Mouse (Mus musculus): ENCODE measurements around the gene Zcchc9.
"Not testable (repeated sequence)": the region's sequence is repeated elsewhere in the genome, so short reads cannot be mapped to it uniquely, and the experiment has no call there.

Zcchc9 gene

GRCm38 (mm10) chr13:91807155-91807839 lies at the start of gene Zcchc9:
Gene Zcchc9, minus strand, starts transcription at chr13:91807705.
- DNase-seq (ENCODE audit: low read depth, low spot score) = peak; percentile 88

- no peak for DNase-seq (ENCODE audit: low read depth, low spot score)
Observed at GRCm38 (mm10) chr13:91854412-91854811, 46.9 kb upstream of the Zcchc9 start.

GRCm38 (mm10) chr13:91827876-91828275 lies 20.4 kb upstream of the Zcchc9 start:
- DNase-seq (ENCODE audit: low read depth, low spot score) = no peak

GRCm38 (mm10) chr13:91826066-91826465 lies 18.6 kb upstream of the Zcchc9 start:
- no peak for DNase-seq (ENCODE audit: low read depth, low spot score)

- DNase-seq (ENCODE audit: low read depth, low spot score) = peak; percentile 54
Observed at GRCm38 (mm10) chr13:91824845-91825550, 17.5 kb upstream of the Zcchc9 start.

GRCm38 (mm10) chr13:91823735-91824134 lies 16.2 kb upstream of the Zcchc9 start:
- DNase-seq (ENCODE audit: low read depth, low spot score) = no peak

- DNase-seq (ENCODE audit: low read depth, low spot score) = no peak
Observed at GRCm38 (mm10) chr13:91814670-91815069, 7.2 kb upstream of the Zcchc9 start.

GRCm38 (mm10) chr13:91809476-91809875 lies 2.0 kb upstream of the Zcchc9 start:
- DNase-seq (ENCODE audit: low read depth, low spot score) = peak; percentile 64

GRCm38 (mm10) chr13:91807874-91808575 lies 520 bp upstream of the Zcchc9 start:
- peak; percentile 45 for DNase-seq (ENCODE audit: low read depth, low spot score)

GRCm38 (mm10) chr13:91801726-91802125 lies 5.8 kb downstream of the Zcchc9 start:
- no peak for DNase-seq (ENCODE audit: low read depth, low spot score)

GRCm38 (mm10) chr13:91797442-91797841 lies 10.1 kb downstream of the Zcchc9 start:
- no peak for DNase-seq (ENCODE audit: low read depth, low spot score)

- no peak for DNase-seq (ENCODE audit: low read depth, low spot score)
Observed at GRCm38 (mm10) chr13:91796916-91797315, 10.6 kb downstream of the Zcchc9 start.

- no peak for DNase-seq (ENCODE audit: low read depth, low spot score)
Observed at GRCm38 (mm10) chr13:91796003-91796402, 11.5 kb downstream of the Zcchc9 start.

- no peak for DNase-seq (ENCODE audit: low read depth, low spot score)
Observed at GRCm38 (mm10) chr13:91795593-91795992, 11.9 kb downstream of the Zcchc9 start.

GRCm38 (mm10) chr13:91794926-91795436 lies 12.5 kb downstream of the Zcchc9 start:
- DNase-seq (ENCODE audit: low read depth, low spot score) = no peak

- DNase-seq (ENCODE audit: low read depth, low spot score) = no peak
Observed at GRCm38 (mm10) chr13:91792035-91792434, 15.5 kb downstream of the Zcchc9 start.

GRCm38 (mm10) chr13:91779892-91780291 lies 27.6 kb downstream of the Zcchc9 start:
- DNase-seq (ENCODE audit: low read depth, low spot score) = peak; percentile 92

GRCm38 (mm10) chr13:91778092-91778491 lies 29.4 kb downstream of the Zcchc9 start:
- DNase-seq (ENCODE audit: low read depth, low spot score) = no peak

GRCm38 (mm10) chr13:91768683-91769651 lies 38.5 kb downstream of the Zcchc9 start:
- no peak for DNase-seq (ENCODE audit: low read depth, low spot score)

GRCm38 (mm10) chr13:91765627-91766026 lies 41.9 kb downstream of the Zcchc9 start:
- DNase-seq (ENCODE audit: low read depth, low spot score) = no peak

- DNase-seq (ENCODE audit: low read depth, low spot score) = not testable (repeated sequence)
Observed at GRCm38 (mm10) chr13:91763654-91764053, 43.9 kb downstream of the Zcchc9 start.
